Mouse (Mus musculus) kidney, embryonic 15.5 days (tissue): ENCODE measurements around the gene Gm13090. TPM values are rescaled to one million over a fixed set of nuclear protein-coding genes. Genes with fewer than 3 reads are reported as not detected.

ENCODE experiments used
- ATAC-seq: fragments of 200-750 bp; cut with Nextera tagmentation; replicated peaks from 2 replicates; pipeline ENCODE4 v1.8.0; 2017; ENCODE audit warnings: moderate TSS enrichment; ENCODE audit not compliant: low FRiP score
- H3K27ac ChIP-seq: fragments of 300-500 bp; sonication (generic); 2 replicates; pipeline ENCODE4 v1.5.1; 2015; ENCODE audit warnings: mild to moderate bottlenecking, inconsistent platforms
- H3K27me3 ChIP-seq: fragments of 300-500 bp; sonication (generic); 2 replicates; pipeline ENCODE4 v1.6.1; 2015; ENCODE audit warnings: inconsistent platforms
- H3K36me3 ChIP-seq: fragments of 300-500 bp; sonication (generic); 2 replicates; pipeline ENCODE4 v1.6.1; 2015; ENCODE audit warnings: inconsistent platforms
- H3K4me1 ChIP-seq: fragments of 300-500 bp; sonication (generic); 2 replicates; pipeline ENCODE4 v1.6.1; 2015; ENCODE audit warnings: inconsistent platforms
- H3K4me2 ChIP-seq: fragments of 300-500 bp; sonication (generic); 2 replicates; pipeline ENCODE4 v1.6.1; 2015; ENCODE audit warnings: moderate library complexity, mild to moderate bottlenecking, inconsistent platforms
- H3K4me3 ChIP-seq: fragments of 300-500 bp; sonication (generic); replicated peaks from 2 replicates; pipeline ENCODE4 v1.5.1; 2015; ENCODE audit warnings: mild to moderate bottlenecking, inconsistent platforms
- H3K9ac ChIP-seq: fragments of 300-500 bp; sonication (generic); 2 replicates; pipeline ENCODE4 v1.6.1; 2015; ENCODE audit warnings: mild to moderate bottlenecking, inconsistent platforms
- H3K9me3 ChIP-seq: fragments of 300-500 bp; sonication (generic); replicated peaks from 2 replicates; pipeline ENCODE4 v1.6.1; 2016; ENCODE audit warnings: inconsistent platforms
- WGBS: fragments of 180-500 bp; shearing (Covaris S2); methylation state at CpG from one replicate; pipeline ENCODE4 v1.1.7; 2015; ENCODE audit warnings: mixed read lengths; 5-methylcytosine and 5-hydroxymethylcytosine counted together
- polyA plus RNA-seq: library from polyadenylated mRNA; unstranded; fragments of >200 nt; fragmentation: Nextera tagmentation; extraction: Ambion mirVana; gene quantifications from 2 replicates; pipeline ENCODE4 v1.2.1, GENCODE M21; 2015

The Gm13090 gene
- polyA plus RNA-seq, 1 experiment from 2014 or later: not detected

DNA sequence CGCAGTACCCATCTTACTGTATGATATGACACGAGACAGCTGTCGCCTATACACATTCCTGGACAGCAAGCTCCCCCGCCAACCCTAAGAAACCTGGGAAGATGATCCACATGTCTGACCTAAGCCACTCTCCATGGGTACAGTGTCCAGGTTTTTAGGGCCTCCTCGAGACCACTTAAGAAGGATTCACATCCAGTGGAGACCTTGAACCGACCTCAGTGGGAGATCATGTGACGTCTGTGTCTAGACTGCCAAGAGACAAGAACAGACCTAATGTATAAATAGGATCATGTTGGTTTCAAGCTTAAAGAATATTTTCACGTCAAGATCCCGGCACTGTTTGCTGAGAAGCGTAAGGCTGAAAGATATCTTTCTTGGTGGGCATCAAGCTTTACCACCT is 14.8 kb downstream of the Gm13090 start:
- Histone ChIP-seq H3K4me2 (no peak overlapping the region), H3K27me3 (peaks cover 32% of the 10 kb centered on the region), H3K9ac (no peak overlapping the region), H3K36me3 (no peaks in the 10 kb centered on the region), H3K4me1 (peaks cover 24% of the 10 kb centered on the region), H3K27ac (no peak overlapping the region), H3K4me3 (no peak overlapping the region), H3K9me3 (0 out of 2 replicates have a peak, but pooled peaks cover 4% of the 10 kb centered on the region)
- no peak for ATAC-seq
- WGBS: 78% methylated on average over 10 of the region's 10 CpGs

GRCm38 (mm10) chr4:151105886-151106285 is 16.5 kb downstream of the Gm13090 start:
- no peak overlapping the region for H3K27ac ChIP-seq
- WGBS: 82% methylated on average over 6 of the region's 6 CpGs
- no peak overlapping the region for H3K4me3 ChIP-seq

GRCm38 (mm10) chr4:151106468-151106867 is 17.1 kb downstream of the Gm13090 start:
- no peak for ATAC-seq

More at GRCm38 (mm10) chr4:151105886-151106285, 16.5 kb downstream of the Gm13090 start:
- no peak for ATAC-seq
- Histone ChIP-seq H3K4me1 (peaks cover 27% of the 10 kb centered on the region), H3K9ac (no peak overlapping the region), H3K27me3 (peaks cover 49% of the 10 kb centered on the region), H3K36me3 (no peaks in the 10 kb centered on the region), H3K9me3 (0 out of 2 replicates have a peak, but pooled peaks cover 4% of the 10 kb centered on the region), H3K4me2 (no peak overlapping the region)

GRCm38 (mm10) chr4:151107131-151108001 is 18.0 kb downstream of the Gm13090 start:
- Histone ChIP-seq H3K27ac (0 out of 2 replicates have a peak overlapping the region, but pooled peaks have one; percentile 59), H3K9me3 (no peaks in the 10 kb centered on the region), H3K9ac (peak overlapping the region; percentile 67), H3K4me2 (peak overlapping the region; percentile 99), H3K36me3 (no peaks in the 10 kb centered on the region), H3K27me3 (peaks cover 56% of the 10 kb centered on the region), H3K4me1 (peaks cover 27% of the 10 kb centered on the region), H3K4me3 (peak overlapping the region; percentile 74)
- no peak for ATAC-seq
- WGBS: 1% methylated on average over 59 of the region's 60 CpGs

More at GRCm38 (mm10) chr4:151106468-151106867, 17.1 kb downstream of the Gm13090 start:
- Histone ChIP-seq H3K4me2 (peak overlapping the region; percentile 4; the same call in 1 of the 2 replicates), H3K4me3 (no peak overlapping the region; the same call in 1 of the 2 replicates), H3K9ac (no peak overlapping the region), H3K27me3 (peaks cover 53% of the 10 kb centered on the region), H3K9me3 (0 out of 2 replicates have a peak, but pooled peaks cover 4% of the 10 kb centered on the region), H3K27ac (no peak overlapping the region), H3K4me1 (peaks cover 27% of the 10 kb centered on the region), H3K36me3 (no peaks in the 10 kb centered on the region)
- WGBS: 26% methylated on average over 10 of the region's 10 CpGs

GRCm38 (mm10) chr4:151108028-151108771 is 18.8 kb downstream of the Gm13090 start:
- no peaks in the 10 kb centered on the region for H3K9me3 ChIP-seq
- peaks cover 27% of the 10 kb centered on the region for H3K4me1 ChIP-seq
- H3K4me2 ChIP-seq: peak overlapping the region; percentile 99
- peaks cover 56% of the 10 kb centered on the region for H3K27me3 ChIP-seq
- WGBS: under 1% methylated on average over 87 of the region's 101 CpGs
- no peaks in the 10 kb centered on the region for H3K36me3 ChIP-seq
- peak overlapping the region; percentile 59; the same call in 1 of the 2 replicates for H3K27ac ChIP-seq
- peak overlapping the region; percentile 74 for H3K4me3 ChIP-seq
- ATAC-seq: peak; percentile 99
- peak overlapping the region; percentile 67 for H3K9ac ChIP-seq

DNA sequence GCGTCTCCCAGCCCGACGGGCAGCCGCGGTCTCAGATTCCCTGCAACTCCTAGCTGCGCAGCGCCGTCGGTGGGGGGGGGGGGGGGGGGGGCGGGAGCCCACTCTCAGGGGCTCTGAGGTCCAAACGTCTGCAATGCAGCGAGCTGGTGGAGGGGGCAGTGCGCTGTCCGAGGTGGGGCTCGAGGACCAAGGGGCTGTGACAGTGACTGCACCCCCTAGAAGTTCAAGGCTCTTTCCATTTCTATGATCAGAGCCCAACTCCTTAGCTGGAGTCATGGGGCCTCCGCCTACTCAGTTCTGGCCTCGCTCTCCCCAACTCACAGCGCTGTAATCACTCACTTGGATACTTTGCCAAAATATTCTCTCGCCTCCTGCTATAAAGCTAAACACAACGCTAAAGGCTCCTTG is 19.5 kb downstream of the Gm13090 start:
- H3K9me3 ChIP-seq: no peaks in the 10 kb centered on the region
- H3K4me1 ChIP-seq: peaks cover 27% of the 10 kb centered on the region
- no peak overlapping the region for H3K27ac ChIP-seq
- 2% methylated on average over 17 of the region's 20 CpGs for WGBS
- peak overlapping the region; percentile 99 for H3K4me2 ChIP-seq
- H3K27me3 ChIP-seq: peaks cover 56% of the 10 kb centered on the region
- peak; percentile 44 for ATAC-seq
- no peaks in the 10 kb centered on the region for H3K36me3 ChIP-seq
- H3K9ac ChIP-seq: peak overlapping the region; percentile 67
- H3K4me3 ChIP-seq: peak overlapping the region; percentile 74

GRCm38 (mm10) chr4:151111226-151111625 is 21.9 kb downstream of the Gm13090 start:
- Histone ChIP-seq H3K9me3 (no peaks in the 10 kb centered on the region), H3K27me3 (peaks cover 50% of the 10 kb centered on the region), H3K4me1 (peaks cover 27% of the 10 kb centered on the region), H3K9ac (no peak overlapping the region), H3K4me2 (no peak overlapping the region), H3K4me3 (no peak overlapping the region), H3K36me3 (no peaks in the 10 kb centered on the region), H3K27ac (no peak overlapping the region)
- WGBS: 50% methylated on average over 8 of the region's 8 CpGs
- ATAC-seq: no peak

- WGBS: 86% methylated on average over 7 of the region's 7 CpGs
- no peak for ATAC-seq
- no peak overlapping the region for H3K27ac ChIP-seq
Measured at GRCm38 (mm10) chr4:151114574-151114973, 25.2 kb downstream of the Gm13090 start.

DNA sequence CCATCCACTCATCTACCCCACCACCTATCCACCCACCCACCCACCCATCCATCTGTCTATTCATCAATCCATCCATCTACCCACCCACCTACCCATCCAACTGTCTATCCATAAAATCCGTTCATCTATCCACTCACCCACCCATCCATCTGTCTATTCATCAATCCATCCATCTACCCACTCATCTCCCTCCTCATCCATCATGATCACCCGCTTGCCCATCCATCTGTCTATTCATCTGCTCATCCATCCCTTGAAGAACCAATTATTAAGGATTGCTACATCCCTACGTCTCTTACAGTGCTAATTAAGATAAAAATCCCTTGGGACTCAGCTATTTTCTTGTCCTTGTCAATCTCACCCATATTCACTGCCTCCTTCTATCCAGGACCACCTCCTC is 29.5 kb downstream of the Gm13090 start:
- Histone ChIP-seq H3K4me3 (no peak overlapping the region), H3K4me1 (no peaks in the 10 kb centered on the region), H3K36me3 (no peaks in the 10 kb centered on the region), H3K27me3 (no peaks in the 10 kb centered on the region), H3K9me3 (no peaks in the 10 kb centered on the region), H3K27ac (no peak overlapping the region), H3K9ac (no peak overlapping the region), H3K4me2 (no peak overlapping the region)
- ATAC-seq: no peak
- WGBS: 91% methylated on average over 3 of the region's 3 CpGs

More at GRCm38 (mm10) chr4:151114574-151114973, 25.2 kb downstream of the Gm13090 start:
- Histone ChIP-seq H3K27me3 (peaks cover 20% of the 10 kb centered on the region), H3K9ac (no peak overlapping the region), H3K4me3 (no peak overlapping the region), H3K4me1 (0 out of 2 replicates have a peak, but pooled peaks cover 2% of the 10 kb centered on the region), H3K9me3 (no peaks in the 10 kb centered on the region), H3K36me3 (no peaks in the 10 kb centered on the region), H3K4me2 (no peak overlapping the region)

DNA sequence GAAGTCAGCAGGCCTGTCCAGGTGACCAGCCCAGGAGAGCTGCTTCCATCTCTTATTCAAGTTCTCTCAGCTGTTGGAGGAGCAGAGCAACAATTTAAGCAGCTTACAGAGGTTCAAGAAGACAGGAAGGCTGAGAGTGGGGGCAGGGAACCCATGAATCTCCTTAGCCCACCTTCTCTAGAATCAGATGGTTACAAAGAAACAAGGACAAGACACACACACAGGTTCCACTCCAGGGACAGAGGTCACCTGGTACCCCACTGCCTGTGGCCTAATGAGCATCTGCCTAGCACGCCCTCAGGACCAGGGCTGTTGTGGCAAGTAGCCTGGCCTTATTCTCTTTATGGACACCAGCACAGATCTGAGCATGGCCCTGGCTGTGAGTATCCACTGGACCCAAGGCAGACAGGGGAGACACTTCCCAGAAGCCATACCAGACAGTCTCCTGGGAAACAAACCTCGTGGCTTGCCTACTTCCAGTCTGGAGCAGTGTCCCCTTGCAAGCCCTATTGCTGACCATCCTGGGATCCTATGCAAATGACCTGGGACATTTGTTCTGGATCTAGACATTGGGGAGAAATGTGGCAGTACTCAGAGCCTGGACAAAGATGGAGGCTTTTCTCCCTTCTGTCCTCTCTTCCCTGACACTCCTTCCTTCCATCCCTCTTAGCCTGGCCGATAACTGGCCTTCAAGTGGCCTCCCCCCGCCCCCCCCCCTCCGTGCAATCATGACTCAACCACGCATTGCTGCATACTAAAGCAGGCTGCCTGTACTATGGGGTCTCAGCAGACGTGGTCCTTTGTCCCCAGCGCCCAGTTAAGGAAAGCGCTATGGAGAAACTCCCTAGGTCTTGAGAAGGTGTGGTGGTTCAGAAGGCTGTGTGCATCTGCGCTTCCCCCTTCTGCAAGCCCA is 38.5 kb downstream of the Gm13090 start:
- Histone ChIP-seq H3K9ac (peak overlapping the region; percentile 73), H3K4me3 (peak overlapping the region; percentile 66), H3K4me1 (peaks cover 41% of the 10 kb centered on the region), H3K27ac (peak overlapping the region; percentile 88), H3K9me3 (no peaks in the 10 kb centered on the region), H3K4me2 (peak overlapping the region; percentile 98), H3K36me3 (no peaks in the 10 kb centered on the region), H3K27me3 (peaks cover 9% of the 10 kb centered on the region; the same call in 1 of the 2 replicates)
- peak; percentile 20; the same call in 1 of the 2 replicates for ATAC-seq
- 9% methylated on average over 10 of the region's 10 CpGs for WGBS
